Mouse (Mus musculus) embryonic facial prominence, embryonic 14.5 days (tissue): ENCODE results near the gene Megf11. TPM values are rescaled to one million over a fixed set of nuclear protein-coding genes. Genes with fewer than 3 reads are reported as not detected.

ENCODE experiments used
- ATAC-seq: fragments of 200-750 bp; cut with Nextera tagmentation; 2 replicates; pipeline ENCODE4 v1.8.0; 2017; ENCODE audit warnings: low read depth, moderate number of reproducible peaks, moderate TSS enrichment
- DNase-seq: peaks from one replicate; pipeline ENCODE4 v3.0.0-alpha.2; 2015; ENCODE audit warnings: low spot score
- H3K27ac ChIP-seq: fragments of 300-500 bp; sonication (generic); replicated peaks from 2 replicates; pipeline ENCODE4 v1.5.1; 2014; ENCODE audit warnings: low read depth, mild to moderate bottlenecking, low read length, moderate library complexity
- H3K27me3 ChIP-seq: fragments of 300-500 bp; sonication (generic); replicated peaks from 2 replicates; pipeline ENCODE4 v1.6.1; 2014; ENCODE audit warnings: low read length; ENCODE audit not compliant: control insufficient read depth, insufficient read depth
- H3K36me3 ChIP-seq: fragments of 300-500 bp; sonication (generic); 2 replicates; pipeline ENCODE4 v1.6.1; 2014; ENCODE audit warnings: low read length, mixed read lengths; ENCODE audit not compliant: control insufficient read depth, insufficient read depth
- H3K4me1 ChIP-seq: fragments of 300-500 bp; sonication (generic); 2 replicates; pipeline ENCODE4 v1.6.1; 2014; ENCODE audit warnings: antibody characterized with exemption, low read length; ENCODE audit not compliant: control insufficient read depth, insufficient read depth
- H3K4me2 ChIP-seq: fragments of 300-500 bp; sonication (generic); 2 replicates; pipeline ENCODE4 v1.6.1; 2014; ENCODE audit warnings: low read depth, mild to moderate bottlenecking, low read length, moderate library complexity, mixed read lengths
- H3K4me3 ChIP-seq: fragments of 300-500 bp; sonication (generic); 2 replicates; pipeline ENCODE4 v1.5.1; 2014; ENCODE audit warnings: low read depth, mild to moderate bottlenecking, low read length
- H3K9ac ChIP-seq: fragments of 300-500 bp; sonication (generic); 2 replicates; pipeline ENCODE4 v1.6.1; 2014; ENCODE audit warnings: low read depth, mild to moderate bottlenecking, low read length, moderate library complexity, mixed read lengths
- H3K9me3 ChIP-seq: fragments of 300-500 bp; sonication (generic); 2 replicates; pipeline ENCODE4 v1.6.1; 2016; ENCODE audit warnings: low read length; ENCODE audit not compliant: control insufficient read depth
- WGBS: fragments of 180-500 bp; shearing (Covaris S2); extraction: QIAGEN DNeasy Blood & Tissue Kit; methylation state at CpG from one replicate; pipeline ENCODE4 v1.1.7; 2014; 5-methylcytosine and 5-hydroxymethylcytosine counted together
- polyA plus RNA-seq: library from polyadenylated mRNA; unstranded; fragments of >200 nt; fragmentation: Nextera tagmentation; extraction: Ambion mirVana; gene quantifications from 2 replicates; pipeline ENCODE4 v1.2.1, GENCODE M21; 2014

Gene Megf11
- polyA plus RNA-seq, 1 experiment from 2014 or later: 1.3 TPM

DNA sequence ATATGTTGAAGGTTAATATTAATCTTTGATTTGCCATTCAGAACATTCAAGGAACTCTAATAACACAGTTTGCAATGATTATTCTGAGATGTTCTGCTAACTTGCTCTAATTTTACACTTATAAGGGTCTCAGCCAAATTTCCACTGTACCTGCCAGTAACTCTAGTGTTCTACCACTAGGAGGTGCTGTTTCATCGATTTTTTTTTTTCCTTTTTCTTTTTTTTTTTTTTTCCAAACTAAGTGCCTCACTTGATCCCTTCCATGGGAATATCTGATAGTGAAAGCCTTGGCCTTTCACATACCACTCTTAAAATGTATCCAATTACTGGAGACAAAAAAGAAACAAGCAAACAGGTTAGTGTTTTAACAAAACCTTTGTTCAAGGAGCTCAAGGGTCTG lies 38.0 kb upstream of the Megf11 start:
- WGBS: 0% methylated on average over 1 of the region's 1 CpGs
- H3K9ac ChIP-seq: no peak overlapping the region
- no peak overlapping the region for H3K4me2 ChIP-seq
- H3K27me3 ChIP-seq: no peaks in the 10 kb centered on the region
- H3K4me1 ChIP-seq: no peaks in the 10 kb centered on the region
- no peak for ATAC-seq
- H3K9me3 ChIP-seq: no peaks in the 10 kb centered on the region
- no peak overlapping the region for H3K4me3 ChIP-seq
- no peaks in the 10 kb centered on the region for H3K36me3 ChIP-seq
- no peak overlapping the region for H3K27ac ChIP-seq
- peak; percentile 34 for DNase-seq

DNA sequence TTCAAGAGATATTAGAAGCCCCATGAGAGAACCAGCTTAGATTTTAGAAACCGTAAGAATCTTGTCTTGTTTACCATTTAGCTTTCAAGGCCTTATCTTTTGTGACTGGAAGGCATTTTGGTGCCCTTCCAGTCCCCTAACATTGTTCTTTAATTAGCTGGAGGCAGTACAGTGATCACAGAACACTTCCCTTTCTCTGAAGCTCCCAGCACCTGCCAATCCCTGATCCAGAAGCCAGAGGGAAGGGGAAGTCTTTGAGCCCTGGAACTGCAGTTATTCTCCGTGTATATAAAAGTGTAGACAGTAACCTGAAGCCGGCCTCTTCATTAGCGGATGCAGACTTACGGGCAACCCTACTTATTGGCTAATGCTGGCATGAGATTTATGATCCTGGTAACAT lies 35.9 kb upstream of the Megf11 start:
- Histone ChIP-seq H3K27me3 (no peaks in the 10 kb centered on the region), H3K27ac (no peak overlapping the region), H3K4me1 (no peaks in the 10 kb centered on the region), H3K4me3 (no peak overlapping the region), H3K4me2 (no peak overlapping the region), H3K36me3 (no peaks in the 10 kb centered on the region), H3K9me3 (no peaks in the 10 kb centered on the region), H3K9ac (no peak overlapping the region)
- WGBS: 55% methylated on average over 5 of the region's 5 CpGs
- no peak for ATAC-seq
- no peak for DNase-seq

DNA sequence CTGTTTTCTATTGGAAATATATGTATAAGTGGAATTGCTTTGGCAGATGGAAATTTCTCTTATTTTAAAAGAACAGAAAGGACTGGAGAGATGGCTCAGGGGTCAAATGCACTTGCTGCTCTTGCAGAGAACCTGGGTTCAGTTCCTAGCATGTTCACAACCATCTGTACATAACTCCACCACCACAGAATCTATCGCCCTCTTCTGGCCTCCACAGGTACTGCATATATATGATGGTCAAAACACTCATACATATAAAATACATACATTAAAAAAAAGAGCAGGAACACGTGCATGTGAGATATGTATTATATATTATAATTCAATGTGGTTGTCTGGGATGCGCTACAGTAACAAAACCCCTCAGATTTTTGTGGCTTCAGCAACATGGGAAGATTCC lies 34.2 kb upstream of the Megf11 start:
- no peak overlapping the region for H3K4me3 ChIP-seq
- 45% methylated on average over 3 of the region's 3 CpGs for WGBS
- no peaks in the 10 kb centered on the region for H3K4me1 ChIP-seq
- H3K27ac ChIP-seq: no peak overlapping the region
- DNase-seq (no peak), ATAC-seq (no peak)
- no peak overlapping the region for H3K4me2 ChIP-seq
- no peaks in the 10 kb centered on the region for H3K36me3 ChIP-seq
- no peaks in the 10 kb centered on the region for H3K27me3 ChIP-seq
- H3K9me3 ChIP-seq: no peaks in the 10 kb centered on the region
- H3K9ac ChIP-seq: no peak overlapping the region

DNA sequence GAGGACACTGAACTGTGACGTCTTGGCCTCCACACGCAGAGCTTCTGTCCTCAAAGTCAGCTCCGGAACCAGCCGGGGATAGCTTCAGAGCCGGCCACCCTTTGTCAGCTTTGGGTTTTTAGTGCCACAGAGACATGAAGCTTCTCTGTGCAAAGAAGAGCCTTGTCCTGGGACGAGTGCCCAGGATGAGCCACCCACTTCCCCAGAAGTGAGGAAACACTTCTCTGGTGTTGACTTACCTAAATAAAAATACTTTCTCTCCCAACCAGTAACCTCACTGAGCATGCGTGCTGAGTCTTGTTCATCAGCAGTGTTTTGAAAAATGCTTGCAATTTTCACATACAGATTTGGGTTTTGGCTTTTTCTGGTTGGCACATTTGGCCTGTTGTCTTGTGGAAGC lies 29.8 kb upstream of the Megf11 start:
- no peak for ATAC-seq
- Histone ChIP-seq H3K9me3 (no peaks in the 10 kb centered on the region), H3K4me3 (no peak overlapping the region), H3K9ac (no peak overlapping the region), H3K36me3 (no peaks in the 10 kb centered on the region), H3K4me1 (no peaks in the 10 kb centered on the region), H3K4me2 (no peak overlapping the region), H3K27me3 (no peaks in the 10 kb centered on the region), H3K27ac (no peak overlapping the region)
- WGBS: 87% methylated on average over 7 of the region's 7 CpGs
- DNase-seq: no peak

GRCm38 (mm10) chr9:64361231-64361950 lies 24.0 kb upstream of the Megf11 start:
- Histone ChIP-seq H3K27me3 (no peaks in the 10 kb centered on the region), H3K4me2 (no peak overlapping the region), H3K36me3 (no peaks in the 10 kb centered on the region), H3K9me3 (no peaks in the 10 kb centered on the region), H3K27ac (no peak overlapping the region), H3K9ac (no peak overlapping the region), H3K4me1 (no peaks in the 10 kb centered on the region), H3K4me3 (no peak overlapping the region)
- 83% methylated on average over 9 of the region's 9 CpGs for WGBS
- ATAC-seq (no peak), DNase-seq (no peak)

GRCm38 (mm10) chr9:64369871-64370270 lies 15.6 kb upstream of the Megf11 start:
- no peak overlapping the region for H3K9ac ChIP-seq
- H3K9me3 ChIP-seq: no peaks in the 10 kb centered on the region
- no peaks in the 10 kb centered on the region for H3K27me3 ChIP-seq
- no peak overlapping the region for H3K4me3 ChIP-seq
- no peak overlapping the region for H3K27ac ChIP-seq
- DNase-seq (no peak), ATAC-seq (no peak)
- no peak overlapping the region for H3K4me2 ChIP-seq
- 57% methylated on average over 7 of the region's 7 CpGs for WGBS
- no peaks in the 10 kb centered on the region for H3K36me3 ChIP-seq
- no peaks in the 10 kb centered on the region for H3K4me1 ChIP-seq

- Histone ChIP-seq H3K9me3 (no peaks in the 10 kb centered on the region), H3K27ac (no peak overlapping the region), H3K36me3 (no peaks in the 10 kb centered on the region), H3K4me1 (no peaks in the 10 kb centered on the region), H3K27me3 (no peaks in the 10 kb centered on the region), H3K4me3 (no peak overlapping the region), H3K4me2 (no peak overlapping the region), H3K9ac (no peak overlapping the region)
- DNase-seq (no peak), ATAC-seq (no peak)
- 40% methylated on average over 10 of the region's 11 CpGs for whole genome bisulfite sequencing
These were observed 14.1 kb upstream of the Megf11 start for GRCm38 (mm10) chr9:64371305-64371819.

DNA sequence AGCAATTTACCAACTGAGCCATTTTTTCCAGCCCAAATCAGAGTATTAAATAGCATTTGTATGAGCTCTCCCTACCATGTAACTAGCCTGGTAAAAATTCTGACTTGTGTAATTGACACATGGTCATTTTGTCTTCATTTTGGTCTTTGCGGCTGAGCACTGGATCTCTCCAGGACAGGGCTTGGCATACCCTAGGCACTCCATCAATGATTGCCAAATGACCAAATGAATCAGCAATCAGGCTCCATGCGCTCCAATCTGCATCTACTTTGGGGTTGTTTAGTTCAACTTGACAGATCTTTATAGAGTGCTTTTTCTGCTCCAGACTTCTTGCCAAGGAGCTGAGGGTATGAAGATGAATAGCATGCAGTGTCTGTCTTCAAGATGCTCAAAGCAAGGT lies 9.0 kb upstream of the Megf11 start:
- Histone ChIP-seq H3K27me3 (no peaks in the 10 kb centered on the region), H3K36me3 (no peaks in the 10 kb centered on the region), H3K9me3 (peaks cover 3% of the 10 kb centered on the region; the same call in 1 of the 2 replicates), H3K9ac (no peak overlapping the region), H3K27ac (no peak overlapping the region), H3K4me1 (no peaks in the 10 kb centered on the region), H3K4me2 (no peak overlapping the region), H3K4me3 (no peak overlapping the region)
- WGBS: 85% methylated on average over 2 of the region's 2 CpGs
- ATAC-seq: no peak
- DNase-seq: no peak
